Mouse (Mus musculus) CH12.LX (cell line): ENCODE results near the gene Spata2l. TPM values are rescaled to one million over a fixed set of nuclear protein-coding genes. Genes with fewer than 3 reads are reported as not detected.

Experiments used
- DNase-seq: peaks from one replicate; pipeline ENCODE4 v3.0.0-alpha.2; 2013; ENCODE audit errors: extremely low read depth
- H3K27ac ChIP-seq: 2 replicates; pipeline ENCODE4 v1.5.1; 2012; ENCODE audit warnings: low read depth, mild to moderate bottlenecking, control low read depth, moderate library complexity; ENCODE audit not compliant: insufficient read depth
- H3K27me3 ChIP-seq: replicated peaks from 2 replicates; pipeline ENCODE3; 2012; ENCODE audit warnings: inconsistent platforms
- H3K36me3 ChIP-seq, 2 experiments: replicated peaks in 1 of 2; 2 replicates each; pipeline versions ENCODE3 to v1.6.1; 2012; ENCODE audit warnings: inconsistent platforms in 1 of 2, low read length in 1 of 2, mild to moderate bottlenecking in 1 of 2, mixed read lengths in 1 of 2, moderate library complexity in 1 of 2; ENCODE audit not compliant: control insufficient read depth in 1 of 2, insufficient read depth in 1 of 2
- H3K4me1 ChIP-seq, 2 experiments: 2 replicates each; pipeline ENCODE4 v1.6.1; 2012; ENCODE audit warnings: inconsistent platforms in 1 of 2, moderate library complexity in 1 of 2; ENCODE audit not compliant: insufficient read depth in 2 of 2, control insufficient read depth in 1 of 2
- H3K4me2 ChIP-seq: 2 replicates; pipeline ENCODE4 v1.6.1; 2012; ENCODE audit warnings: low read depth, mild to moderate bottlenecking, control low read depth; ENCODE audit not compliant: poor library complexity, insufficient read depth, severe bottlenecking
- H3K4me3 ChIP-seq, 3 experiments: fragments of 150-350 bp in 1 of 3; sonication (generic) in 1 of 3; replicated peaks in 1 of 3; 2 replicates each; pipeline versions ENCODE3 to v1.5.1; 2011 to 2012; ENCODE audit warnings: low read depth in 2 of 3, low read length in 2 of 3, mild to moderate bottlenecking in 2 of 3, moderate library complexity in 2 of 3, control low read depth in 1 of 3, improper control_type of control experiment in 1 of 3, inconsistent platforms in 1 of 3, mixed read lengths in 1 of 3; ENCODE audit not compliant: poor library complexity in 1 of 3
- H3K79me2 ChIP-seq: replicated peaks from 2 replicates; pipeline ENCODE4 v1.6.1; 2012; ENCODE audit warnings: mild to moderate bottlenecking, moderate library complexity; ENCODE audit not compliant: control insufficient read depth, poor library complexity, insufficient read depth, severe bottlenecking; ENCODE audit errors: extremely low read depth
- H3K9ac ChIP-seq: 2 replicates; pipeline ENCODE4 v1.6.1; 2012; ENCODE audit warnings: low read depth, mild to moderate bottlenecking, control low read depth, moderate library complexity; ENCODE audit not compliant: insufficient read depth
- H3K9me3 ChIP-seq: replicated peaks from 2 replicates; pipeline ENCODE3; 2012; ENCODE audit warnings: low read length, inconsistent platforms, mixed read lengths
- E2F4 ChIP-seq: IDR thresholded peaks from 2 replicates; pipeline ENCODE4 v1.6.1; 2011; ENCODE audit warnings: low read depth, low read length, improper control_type of control experiment; ENCODE audit not compliant: insufficient replicate concordance
- ELF1 ChIP-seq: IDR thresholded peaks from 2 replicates; pipeline ENCODE4 v1.6.1; 2014; ENCODE audit warnings: low read depth, mild to moderate bottlenecking, inconsistent platforms, low read length, improper control_type of control experiment
- EP300 ChIP-seq: IDR thresholded peaks from 2 replicates; pipeline ENCODE4 v1.6.1; 2011; ENCODE audit warnings: low read length, improper control_type of control experiment
- ETS1 ChIP-seq: conservative IDR thresholded peaks from 2 replicates; pipeline ENCODE4 v1.6.1; 2012; ENCODE audit warnings: low read depth, mild to moderate bottlenecking, inconsistent platforms, low read length, improper control_type of control experiment, moderate library complexity
- GABPA ChIP-seq: IDR thresholded peaks from 2 replicates; pipeline ENCODE4 v1.6.1; 2012; ENCODE audit warnings: low read depth, low read length, improper control_type of control experiment, inconsistent platforms; ENCODE audit not compliant: insufficient replicate concordance
- HCFC1 ChIP-seq: IDR thresholded peaks from 2 replicates; pipeline ENCODE4 v1.6.1; 2012; ENCODE audit warnings: low read depth, mild to moderate bottlenecking, inconsistent platforms, low read length, improper control_type of control experiment
- IRF4 ChIP-seq: IDR thresholded peaks from 2 replicates; pipeline ENCODE4 v1.6.1; 2014; ENCODE audit warnings: low read depth, mild to moderate bottlenecking, inconsistent platforms, low read length, improper control_type of control experiment
- JUN ChIP-seq: IDR thresholded peaks from 2 replicates; pipeline ENCODE4 v1.6.1; 2011; ENCODE audit warnings: low read depth, mild to moderate bottlenecking, low read length, improper control_type of control experiment, moderate library complexity; ENCODE audit not compliant: insufficient read depth
- JUND ChIP-seq: conservative IDR thresholded peaks from 2 replicates; pipeline ENCODE4 v1.6.1; 2011; ENCODE audit warnings: low read depth, low read length, improper control_type of control experiment
- KAT2A ChIP-seq: IDR thresholded peaks from 2 replicates; pipeline ENCODE4 v1.6.1; 2012; ENCODE audit warnings: low read length, improper control_type of control experiment, inconsistent platforms; ENCODE audit not compliant: insufficient replicate concordance
- MEF2A ChIP-seq: IDR thresholded peaks from 2 replicates; pipeline ENCODE4 v1.6.1; 2014; ENCODE audit warnings: low read depth, mild to moderate bottlenecking, inconsistent platforms, low read length, improper control_type of control experiment, borderline replicate concordance
- MXI1 ChIP-seq: IDR thresholded peaks from 2 replicates; pipeline ENCODE4 v1.6.1; 2011; ENCODE audit warnings: mild to moderate bottlenecking, low read depth, low read length, improper control_type of control experiment
- MYC ChIP-seq: IDR thresholded peaks from 2 replicates; pipeline ENCODE4 v1.6.1; 2011; ENCODE audit warnings: low read depth, mild to moderate bottlenecking, improper control_type of control experiment, low read length
- NELFE ChIP-seq: IDR thresholded peaks from 2 replicates; pipeline ENCODE4 v1.6.1; 2011; ENCODE audit warnings: low read depth, low read length, improper control_type of control experiment
- NRF1 ChIP-seq: IDR thresholded peaks from 2 replicates; pipeline ENCODE4 v1.6.1; 2014; ENCODE audit warnings: low read depth, mild to moderate bottlenecking, inconsistent platforms, low read length, improper control_type of control experiment, moderate library complexity
- POLR2A ChIP-seq: IDR thresholded peaks from 2 replicates; pipeline ENCODE4 v1.6.1; 2011; ENCODE audit warnings: low read depth, mild to moderate bottlenecking, improper control_type of control experiment, low read length
- POLR2AphosphoS2 ChIP-seq: IDR thresholded peaks from 2 replicates; pipeline ENCODE4 v1.6.1; 2011; ENCODE audit warnings: low read depth, low read length, improper control_type of control experiment
- TBP ChIP-seq: conservative IDR thresholded peaks from 2 replicates; pipeline ENCODE4 v1.6.1; 2011; ENCODE audit warnings: low read depth, low read length, improper control_type of control experiment
- TCF12 ChIP-seq: IDR thresholded peaks from 2 replicates; pipeline ENCODE4 v1.6.1; 2014; ENCODE audit warnings: low read depth, mild to moderate bottlenecking, inconsistent platforms, low read length, improper control_type of control experiment
- USF1 ChIP-seq: IDR thresholded peaks from 2 replicates; pipeline ENCODE4 v1.6.1; 2014; ENCODE audit warnings: low read depth, mild to moderate bottlenecking, inconsistent platforms, low read length, improper control_type of control experiment
- USF2 ChIP-seq: conservative IDR thresholded peaks from 2 replicates; pipeline ENCODE4 v1.6.1; 2011; ENCODE audit warnings: low read depth, low read length, improper control_type of control experiment
- ZC3H11A ChIP-seq: IDR thresholded peaks from 2 replicates; pipeline ENCODE4 v1.6.1; 2012; ENCODE audit warnings: low read depth, mild to moderate bottlenecking, inconsistent platforms, low read length, improper control_type of control experiment
- dilution Hi-C: fragments of 300-500 bp; cut with MboI; formaldehyde crosslinking; loops from 2 replicates; pipeline ENCODE4 v1.14.3; 2020; ENCODE audit warnings: low sequenced_read_pairs; ENCODE audit not compliant: extremely low pct_unique_long_range_greater_than_20kb, extremely low pct_ligation_motif_present
- in situ Hi-C: fragments of 300-500 bp; cut with MboI; formaldehyde crosslinking; loops from 3 replicates; pipeline ENCODE4 v1.14.3; 2019; ENCODE audit warnings: low sequenced_read_pairs, low pct_ligation_motif_present, low pct_unique_long_range_greater_than_20kb, mixed read lengths
- polyA plus RNA-seq: library from polyadenylated mRNA; unstranded; fragments of >175 nt; gene quantifications from 2 replicates; pipeline ENCODE4 v1.2.1, GENCODE M21; 2012; ENCODE audit warnings: low read depth; ENCODE audit not compliant: insufficient read length
- total RNA-seq, 2 experiments: library from RNA; depleted of rRNA; stranded (reverse); fragments of 300-350 nt in 1 of 2; fragments of >200 nt in 1 of 2; gene quantifications; 2 replicates each; pipeline ENCODE4 v1.2.3; 2012 to 2014

The Spata2l gene
- total and polyA plus RNA-seq, 3 experiments = 0.63 to 2.3 (median 1.4) TPM

DNA sequence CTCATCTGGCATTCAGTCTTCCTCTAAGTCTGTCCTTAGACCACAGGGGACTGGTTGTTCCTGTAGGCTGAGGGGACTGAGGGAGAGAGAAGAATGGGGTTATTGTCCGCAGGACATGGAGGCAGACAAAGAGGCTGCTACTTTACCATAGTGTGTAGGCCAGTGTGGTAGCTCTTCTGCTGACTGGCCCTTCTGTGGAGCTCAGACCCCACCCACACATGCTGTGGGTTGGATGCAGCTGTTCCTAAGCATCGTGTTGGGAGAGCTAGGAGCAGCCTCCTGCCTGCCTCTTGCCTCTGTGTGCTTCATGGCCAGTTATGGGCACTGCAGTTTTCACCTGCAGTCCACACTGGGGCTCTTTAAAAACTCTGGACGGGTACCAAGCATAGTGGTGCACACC is 21.1 kb upstream of the Spata2l start:
- Histone ChIP-seq H3K36me3 (peaks cover 35 to 59% of the 10 kb centered on the region in 2 experiments), H3K4me2 (no peak overlapping the region), H3K9me3 (no peaks in the 10 kb centered on the region), H3K27me3 (no peaks in the 10 kb centered on the region), H3K4me1 (peaks cover 7 to 23% of the 10 kb centered on the region in 2 experiments; a peak in 3 of 4 replicates), H3K79me2 (no peaks in the 10 kb centered on the region), H3K9ac (no peak overlapping the region), H3K27ac (no peak overlapping the region), H3K4me3 (no peak overlapping the region)
- dilution Hi-C loops (no loop called here), in situ Hi-C loops (no loop called here)
- DNase-seq = no peak
- TF ChIP-seq E2F4 (no peak), USF1 (no peak), MYC (no peak), POLR2A (no peak), JUND (no peak)

DNA sequence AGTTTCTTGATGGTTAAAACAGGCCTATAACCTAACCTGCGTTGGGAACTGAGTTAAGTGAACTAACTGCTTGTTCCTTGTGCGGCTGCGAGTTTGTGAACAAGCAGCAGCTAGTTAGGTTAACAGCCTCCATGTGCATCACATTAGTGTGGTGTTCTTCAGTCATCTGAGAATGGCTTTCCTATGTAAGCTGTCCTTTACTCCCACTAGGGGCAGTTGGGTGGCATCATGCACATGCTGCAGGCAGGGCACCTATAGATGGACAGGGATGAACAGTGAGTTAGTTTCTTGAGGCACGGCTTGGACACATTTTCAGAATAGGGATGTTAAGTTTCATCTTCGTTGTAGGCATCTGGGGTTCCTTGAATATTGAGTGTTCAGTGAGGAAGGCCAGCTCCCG is 19.1 kb upstream of the Spata2l start:
- Histone ChIP-seq H3K9ac (peak overlapping the region; percentile 46; the same call in 1 of the 2 replicates), H3K27ac (no peak overlapping the region), H3K4me2 (peak overlapping the region; percentile 87), H3K36me3 (peaks cover 37 to 62% of the 10 kb centered on the region in 2 experiments), H3K9me3 (no peaks in the 10 kb centered on the region), H3K79me2 (no peaks in the 10 kb centered on the region), H3K4me1 (peaks cover 13 to 41% of the 10 kb centered on the region in 2 experiments), H3K27me3 (no peaks in the 10 kb centered on the region), H3K4me3 (peak overlapping the region; percentile 75 to 89 (median 87))
- dilution Hi-C loops (no loop called here), in situ Hi-C loops (no loop called here)
- DNase-seq = no peak
- TF ChIP-seq JUN = no peak
- no peak for TF ChIP-seq TBP
- TF ChIP-seq USF2 = no peak
- no peak for TF ChIP-seq EP300
- no peak for TF ChIP-seq TCF12

DNA sequence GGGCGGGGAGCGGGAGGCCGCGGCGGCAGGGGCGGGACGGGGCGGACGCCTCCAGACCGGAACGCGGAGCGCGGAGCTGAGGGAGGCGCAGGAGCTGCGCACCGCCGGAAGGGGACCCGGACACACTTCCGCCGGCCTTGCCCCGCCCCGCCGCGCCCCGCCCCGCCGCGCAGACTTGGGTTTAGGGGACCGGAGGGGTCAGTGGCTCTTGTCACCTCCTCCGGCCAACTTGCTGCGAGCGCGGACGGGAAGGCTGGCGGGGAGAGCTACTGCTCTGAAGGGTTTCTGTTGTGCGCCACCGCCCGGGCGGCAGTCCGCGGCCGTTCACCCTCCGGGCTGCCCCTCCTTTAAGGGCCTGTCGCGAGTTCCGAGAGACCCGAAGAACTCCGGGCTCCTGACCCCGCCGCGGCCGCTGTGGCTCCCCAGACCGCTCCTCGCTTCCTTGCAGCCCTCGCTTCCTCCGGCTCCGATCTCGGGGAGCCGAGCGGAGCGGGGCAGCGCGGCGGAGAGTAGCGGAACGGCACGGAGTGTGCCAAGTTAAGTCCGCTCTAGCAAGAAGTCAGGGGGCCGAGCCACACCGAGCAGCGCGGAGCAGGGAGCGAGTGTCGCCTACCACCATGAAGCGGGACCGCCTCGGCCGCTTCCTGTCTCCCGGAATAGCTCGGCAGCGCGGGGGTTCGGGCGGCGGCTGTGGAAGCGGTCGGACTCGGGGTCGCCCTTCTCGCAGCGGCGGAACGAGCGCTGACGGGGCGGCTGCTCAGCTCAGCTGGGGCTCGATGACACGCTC is 18.3 kb upstream of the Spata2l start, which contains the start of the genes Zfp276 and Vps9d1:
Gene Zfp276 (plus strand): TSS at position 97 of the 787 bp plus-strand sequence.
Gene Vps9d1 (minus strand): TSS at position 250 of the 787 bp plus-strand sequence.
- peak within 1 kb of the TSS; percentile 1; the same call in 1 of the 2 replicates for H3K27ac ChIP-seq
- dilution Hi-C loops = no loop called here
- H3K79me2 ChIP-seq = no peaks in the 10 kb centered on the region
- H3K9ac ChIP-seq = peak within 1 kb of the TSS; percentile 88
- H3K4me2 ChIP-seq = peak within 1 kb of the TSS; percentile 92
- H3K9me3 ChIP-seq = no peaks in the 10 kb centered on the region
- H3K4me3 ChIP-seq = peak within 1 kb of the TSS; percentile 75 to 89 (median 87)
- peaks cover 13 to 41% of the 10 kb centered on the region in 2 experiments for H3K4me1 ChIP-seq
- peak; percentile 73 for DNase-seq
- peaks cover 35 to 57% of the 10 kb centered on the region in 2 experiments for H3K36me3 ChIP-seq
- H3K27me3 ChIP-seq = no peaks in the 10 kb centered on the region
- in situ Hi-C loops = no loop called here
- peak; percentile 72 for TF ChIP-seq POLR2A
- no peak; the same call in 1 of the 2 replicates for TF ChIP-seq GABPA
- peak; percentile 79; the same call in 1 of the 2 replicates for TF ChIP-seq MXI1
- TF ChIP-seq JUND = no peak
- peak; percentile 39; the same call in 1 of the 2 replicates for TF ChIP-seq MEF2A
- no peak for TF ChIP-seq E2F4
- no peak for TF ChIP-seq ETS1
- no peak for TF ChIP-seq ZC3H11A
- peak; percentile 51; the same call in 1 of the 2 replicates for TF ChIP-seq IRF4
- TF ChIP-seq KAT2A = peak; percentile 73; the same call in 1 of the 2 replicates
- no peak for TF ChIP-seq USF1
- TF ChIP-seq NRF1 = peak; percentile 49; the same call in 1 of the 2 replicates
- TF ChIP-seq TCF12 = peak; percentile 55; the same call in 1 of the 2 replicates
- TF ChIP-seq NELFE = no peak; the same call in 1 of the 2 replicates
- peak; percentile 49; the same call in 1 of the 2 replicates for TF ChIP-seq ELF1
- TF ChIP-seq POLR2AphosphoS2 = no peak
- TF ChIP-seq HCFC1 = peak; percentile 85
